ENCODE assay signal across 10 mouse cellular contexts in genomic region chr2:106960237-106960636, GRCm38 (mm10). TPM values are rescaled to one million over a fixed set of nuclear protein-coding genes. Genes with fewer than 3 reads are reported as not detected.
DNase-seq lines count a peak whose midpoint lies in the region; ATAC-seq and TF ChIP-seq lines count a peak whose summit lies in the region.
"Had no signal": no experiment of that assay in that cellular context is flagged by ENCODE, and none has a peak within 500 bp of the region (broad histone marks: within the 10 kb centered on the region; RNA-seq: fewer than 3 reads in every experiment).

No protein-coding gene starts in this region.

- H3K4me3 ChIP-seq in liver, adult 2 months (ENCODE audit: insufficient read depth, low read depth, low read length) = no peak overlapping the region
- H3K4me3 ChIP-seq in liver, embryonic 11.5 days (ENCODE audit: low read depth, low read length) = no peak overlapping the region
- H3K4me3 ChIP-seq: embryonic facial prominence, embryonic 13.5 days; neural tube, embryonic 12.5 days had no signal

- TF ChIP-seq POLR2A in liver, adult 2 months (IDR thresholded peaks at IDR 0.05; ENCODE audit: extremely low read depth, insufficient read depth, low read length) = no peak

- ATAC-seq in cerebellum, adult (ENCODE audit: insufficient number of reproducible peaks, low FRiP score, low TSS enrichment) = no peak
- no peak for ATAC-seq in liver, embryonic 11.5 days (replicated peaks; ENCODE audit: low FRiP score)
- ATAC-seq in megakaryocyte progenitor cell, adult 5-6 weeks (replicated peaks; ENCODE audit: poor library complexity) = peak; percentile 70
- ATAC-seq in monocyte, adult 5-6 weeks (replicated peaks; ENCODE audit: insufficient number of reproducible peaks, low FRiP score, low TSS enrichment, poor library complexity, severe bottlenecking) = no peak

- no peak overlapping the region for H3K27ac ChIP-seq in liver, adult 2 months (replicated peaks; ENCODE audit: insufficient read depth, low read depth, low read length)
- H3K27ac ChIP-seq in liver, embryonic 11.5 days (ENCODE audit: low read depth, low read length) = no peak overlapping the region
- H3K27ac ChIP-seq: embryonic facial prominence, embryonic 13.5 days; neural tube, embryonic 12.5 days had no signal

- no peaks in the 10 kb centered on the region for H3K27me3 ChIP-seq in liver, adult 2 months (ENCODE audit: control insufficient read depth, insufficient read depth, low read length)
- no peaks in the 10 kb centered on the region for H3K27me3 ChIP-seq in liver, embryonic 11.5 days (replicated peaks; ENCODE audit: control insufficient read depth, insufficient read depth, low read length)
- H3K27me3 ChIP-seq: embryonic facial prominence, embryonic 13.5 days; neural tube, embryonic 12.5 days had no signal

- no peaks in the 10 kb centered on the region for H3K79me2 ChIP-seq in liver, adult 2 months (ENCODE audit: control insufficient read depth, insufficient read depth, low read length)

- no peak overlapping the region for H3K9ac ChIP-seq in liver, adult 2 months (ENCODE audit: low read depth, low read length)
- no peak overlapping the region for H3K9ac ChIP-seq in liver, embryonic 11.5 days (ENCODE audit: low read depth, low read length)
- H3K9ac ChIP-seq: embryonic facial prominence, embryonic 13.5 days; neural tube, embryonic 12.5 days had no signal

- H3K36me3 ChIP-seq in liver, adult 2 months (ENCODE audit: control insufficient read depth, insufficient read depth, low read length) = peaks cover 16% of the 10 kb centered on the region; the same call in 1 of the 2 replicates
- H3K36me3 ChIP-seq in liver, embryonic 11.5 days (ENCODE audit: control insufficient read depth, insufficient read depth, low read length) = peaks cover 7% of the 10 kb centered on the region; the same call in 1 of the 2 replicates

- peak; percentile 60 to 66 for DNase-seq in cerebellum, postnatal 10 days
- no peak for DNase-seq in liver, adult 2 months (ENCODE audit: extremely low read depth, low read depth, low spot score)
- no peak for DNase-seq in liver, embryonic 11.5 days (ENCODE audit: low spot score)
- DNase-seq in brain, adult 2 months (ENCODE audit: low read depth, low spot score) = peak; percentile 33
- no peak for DNase-seq in natural killer cell, adult 2 months (ENCODE audit: low spot score in 2 of 2)

- no peaks in the 10 kb centered on the region for H3K9me3 ChIP-seq in liver, embryonic 11.5 days (ENCODE audit: control insufficient read depth, low read length)
- H3K9me3 ChIP-seq: embryonic facial prominence, embryonic 13.5 days; neural tube, embryonic 12.5 days had no signal

- 51% methylated on average over 7 of the region's 7 CpGs for WGBS in liver, adult 2 months
- WGBS in liver, embryonic 11.5 days = 39% methylated on average over 7 of the region's 7 CpGs

- TF ChIP-seq CTCF in liver, adult 2 months (IDR thresholded peaks at IDR 0.05; ENCODE audit: low read depth, low read length) = peak; percentile 53

- no peak overlapping the region for H3K4me2 ChIP-seq in liver, embryonic 11.5 days
- H3K4me2 ChIP-seq: embryonic facial prominence, embryonic 13.5 days; neural tube, embryonic 12.5 days had no signal

- peaks cover 12% of the 10 kb centered on the region for H3K4me1 ChIP-seq in liver, adult 2 months (ENCODE audit: control insufficient read depth, insufficient read depth, low read length)
- H3K4me1 ChIP-seq in liver, embryonic 11.5 days (replicated peaks; ENCODE audit: control insufficient read depth, insufficient read depth, low read length) = no peaks in the 10 kb centered on the region

RNA-seq across cellular contexts. Expression of gene Arl14ep, which starts 14.0 kb away (rescaled TPM):
- total RNA-seq in liver, adult 2 months (2014; rRNA removed) = 11.1 and 15.0 TPM in 2 replicates
- polyA plus RNA-seq in liver, adult 2 months (2012; rRNA removed) = 2.7 and 2.9 TPM in 2 replicates
- polyA plus RNA-seq in liver, embryonic 11.5 days (2014; fragmentation: Nextera tagmentation; extraction: Ambion mirVana) = 28.4 and 30.6 TPM in 2 replicates
- 31.8 and 33.7 TPM in 2 replicates for total RNA-seq in megakaryocyte progenitor cell, adult 5-6 weeks (2015)
- 33.2 and 33.3 TPM in 2 replicates for total RNA-seq in megakaryocyte progenitor cell, adult 5-6 weeks (2017)
- total RNA-seq in monocyte, adult 5-6 weeks (2017) = 25.8 to 28.6 TPM (median 27.7 TPM) in 3 replicates

Comparison
In these comparisons a context has a peak if more than half of its experiments do, and no peak if none do; other contexts are left out.
1. DNase-seq: peak in cerebellum, postnatal 10 days (2 of 2) and brain, adult 2 months (single experiment); none in liver, adult 2 months (single experiment), liver, embryonic 11.5 days (single experiment) and natural killer cell, adult 2 months (0 of 2).